Mouse (Mus musculus) G1E (cell line): Measurements from ENCODE around the gene Cttn.

Source experiments
- CTCF ChIP-seq: IDR thresholded peaks from 2 replicates; pipeline ENCODE4 v1.5.1; 2012; ENCODE audit warnings: low read depth, low read length, inconsistent platforms, mixed read lengths
- GATA1 ChIP-seq: IDR thresholded peaks from 2 replicates; pipeline ENCODE4 v1.6.1; 2012; ENCODE audit warnings: borderline replicate concordance, low read length, inconsistent platforms, mixed read lengths

GRCm38 (mm10) chr7:144473486-144473885 is 2.7 kb upstream of the Cttn start:
- TF ChIP-seq CTCF (no peak), GATA1 (no peak)
